8 mouse cellular contexts compared by ENCODE assay signal in the genomic region with DNA sequence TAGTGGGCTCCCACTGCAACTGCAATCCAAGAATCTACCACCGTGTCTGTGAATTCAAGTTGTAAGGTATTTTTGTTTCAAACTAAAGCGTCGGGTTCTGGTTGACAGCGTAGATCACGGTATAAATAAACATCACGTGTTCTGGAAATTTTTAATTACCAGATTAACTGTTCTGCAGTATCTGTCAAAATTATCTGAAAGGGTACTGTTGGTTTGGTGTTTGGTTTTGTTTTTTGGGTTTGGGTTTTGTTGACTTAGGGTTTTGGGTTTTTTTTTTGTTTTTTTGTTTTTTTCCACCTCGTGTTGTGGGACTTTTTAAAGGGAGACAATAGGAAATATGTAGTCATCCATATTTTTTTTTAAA. TPM values are rescaled to one million over a fixed set of nuclear protein-coding genes. Genes with fewer than 3 reads are reported as not detected.
DNase-seq lines count a peak whose midpoint lies in the region; ATAC-seq and TF ChIP-seq lines count a peak whose summit lies in the region.

No protein-coding gene starts in this region.

- H3K27me3 ChIP-seq in kidney, embryonic 16.5 days (ENCODE audit: insufficient read depth, low read length), result no peaks in the 10 kb centered on the region
- no peaks in the 10 kb centered on the region for H3K27me3 ChIP-seq in hindbrain, embryonic 13.5 days
- H3K27me3 ChIP-seq in midbrain, embryonic 13.5 days, result no peaks in the 10 kb centered on the region

- peak overlapping the region; percentile 72 for H3K4me2 ChIP-seq in kidney, embryonic 16.5 days (replicated peaks; ENCODE audit: low read depth, low read length)
- peak overlapping the region; percentile 56 for H3K4me2 ChIP-seq in hindbrain, embryonic 13.5 days
- peak overlapping the region; percentile 67 for H3K4me2 ChIP-seq in midbrain, embryonic 13.5 days (replicated peaks)

- peak overlapping the region; percentile 99 for H3K27ac ChIP-seq in kidney, embryonic 16.5 days (ENCODE audit: low read length)
- no peak overlapping the region for H3K27ac ChIP-seq in bone marrow, adult 2 months (ENCODE audit: control insufficient read depth, insufficient read depth, low read depth, low read length, poor library complexity)
- H3K27ac ChIP-seq in hindbrain, embryonic 13.5 days, result peak overlapping the region; percentile 97
- H3K27ac ChIP-seq in midbrain, embryonic 13.5 days, result peak overlapping the region; percentile 96; the same call in 1 of the 2 replicates

- H3K36me3 ChIP-seq in kidney, embryonic 16.5 days (ENCODE audit: insufficient read depth, low read length), result no peaks in the 10 kb centered on the region
- H3K36me3 ChIP-seq in hindbrain, embryonic 13.5 days, result no peaks in the 10 kb centered on the region
- H3K36me3 ChIP-seq in midbrain, embryonic 13.5 days, result no peaks in the 10 kb centered on the region

- no peaks in the 10 kb centered on the region for H3K9me3 ChIP-seq in kidney, embryonic 16.5 days (ENCODE audit: low read length)
- H3K9me3 ChIP-seq in hindbrain, embryonic 13.5 days, result no peaks in the 10 kb centered on the region
- no peaks in the 10 kb centered on the region for H3K9me3 ChIP-seq in midbrain, embryonic 13.5 days

- H3K4me3 ChIP-seq in kidney, embryonic 16.5 days (ENCODE audit: low read length), result peak overlapping the region; percentile 64
- H3K4me3 ChIP-seq in bone marrow, adult 2 months (replicated peaks; ENCODE audit: control insufficient read depth, low read depth, low read length), result peak overlapping the region; percentile 100
- peak overlapping the region; percentile 91 for H3K4me3 ChIP-seq in hindbrain, embryonic 13.5 days
- H3K4me3 ChIP-seq in midbrain, embryonic 13.5 days (replicated peaks), result peak overlapping the region; percentile 91

- ATAC-seq in kidney, embryonic 16.5 days (ENCODE audit: low FRiP score, low TSS enrichment), result no peak
- no peak for ATAC-seq in hindbrain, embryonic 13.5 days (ENCODE audit: low FRiP score)
- ATAC-seq in midbrain, embryonic 13.5 days, result no peak
- ATAC-seq in inflammation-experienced regulatory T-cells, adult 6 months, result no peak
- no peak for ATAC-seq in activated CD4-positive, CD25-positive, alpha-beta regulatory T cell, adult 4 months

- TF ChIP-seq CTCF in bone marrow, adult 2 months (IDR thresholded peaks at IDR 0.05; ENCODE audit: control insufficient read depth, insufficient read depth, low read length), result no peak

- under 1% methylated on average over 7 of the region's 7 CpGs for WGBS in kidney, embryonic 16.5 days
- under 1% methylated on average over 7 of the region's 7 CpGs for WGBS in bone marrow, adult 2 months
- WGBS in hindbrain, embryonic 13.5 days, result 2% methylated on average over 7 of the region's 7 CpGs
- WGBS in midbrain, embryonic 13.5 days, result under 1% methylated on average over 7 of the region's 7 CpGs

- peak overlapping the region; percentile 97 for H3K9ac ChIP-seq in kidney, embryonic 16.5 days (replicated peaks; ENCODE audit: low read length)
- peak overlapping the region; percentile 94 for H3K9ac ChIP-seq in hindbrain, embryonic 13.5 days
- H3K9ac ChIP-seq in midbrain, embryonic 13.5 days (replicated peaks), result peak overlapping the region; percentile 95

- peaks cover 32% of the 10 kb centered on the region for H3K4me1 ChIP-seq in kidney, embryonic 16.5 days (ENCODE audit: insufficient read depth, low read length)
- peaks cover 6% of the 10 kb centered on the region for H3K4me1 ChIP-seq in bone marrow, adult 2 months (ENCODE audit: control insufficient read depth, insufficient read depth, low read length)
- peaks cover 37% of the 10 kb centered on the region for H3K4me1 ChIP-seq in hindbrain, embryonic 13.5 days (replicated peaks)
- peaks cover 40% of the 10 kb centered on the region for H3K4me1 ChIP-seq in midbrain, embryonic 13.5 days (replicated peaks)

- TF ChIP-seq POLR2A in bone marrow, adult 2 months (IDR thresholded peaks at IDR 0.05; ENCODE audit: borderline replicate concordance, control insufficient read depth, low read depth, low read length), result no peak

- no peak for DNase-seq in kidney, postnatal 10 days
- no peak for DNase-seq in layer of hippocampus, adult 9-10 months (ENCODE audit: low spot score)

RNA-seq across cellular contexts. Expression of gene Pik3ca, which starts 0.7 kb away (rescaled TPM):
- polyA plus RNA-seq in kidney, embryonic 16.5 days (2015; fragmentation: Nextera tagmentation; extraction: Ambion mirVana), result 10.0 and 10.5 TPM in 2 replicates
- polyA plus RNA-seq in bone marrow, adult 2 months (2011; ENCODE audit: insufficient read depth, insufficient read length, low replicate concordance, missing spikeins), result 6.3 and 8.7 TPM in 2 replicates
- polyA plus RNA-seq in hindbrain, embryonic 13.5 days (2015; fragmentation: Nextera tagmentation; extraction: Ambion mirVana), result 14.2 and 14.7 TPM in 2 replicates
- 14.6 TPM in 2 replicates for polyA plus RNA-seq in midbrain, embryonic 13.5 days (2015; fragmentation: Nextera tagmentation; extraction: Ambion mirVana)
- 10 to 100 TPM; 14.7 to 27.5 (median 17.2) TPM for polyA plus RNA-seq in inflammation-experienced regulatory T-cells, adult 6 months (2017; shearing (Covaris generic))
- 10 to 100 TPM; 16.0 to 19.0 TPM for polyA plus RNA-seq in activated CD4-positive, CD25-positive, alpha-beta regulatory T cell, adult 4 months (2017; shearing (Covaris generic))

RNA-seq across cellular contexts. Expression of gene Zmat3, which starts 32.3 kb away (rescaled TPM):
- 3.6 and 4.2 TPM in 2 replicates for polyA plus RNA-seq in kidney, embryonic 16.5 days (2015; fragmentation: Nextera tagmentation; extraction: Ambion mirVana)
- 1.3 and 6.0 TPM in 2 replicates for polyA plus RNA-seq in bone marrow, adult 2 months (2011; ENCODE audit: insufficient read depth, insufficient read length, low replicate concordance, missing spikeins)
- 7.6 and 8.2 TPM in 2 replicates for polyA plus RNA-seq in hindbrain, embryonic 13.5 days (2015; fragmentation: Nextera tagmentation; extraction: Ambion mirVana)
- 7.8 and 9.4 TPM in 2 replicates for polyA plus RNA-seq in midbrain, embryonic 13.5 days (2015; fragmentation: Nextera tagmentation; extraction: Ambion mirVana)
- 1 to 10 TPM; 4.7 to 9.1 (median 5.8) TPM for polyA plus RNA-seq in inflammation-experienced regulatory T-cells, adult 6 months (2017; shearing (Covaris generic))
- polyA plus RNA-seq in activated CD4-positive, CD25-positive, alpha-beta regulatory T cell, adult 4 months (2017; shearing (Covaris generic)), result 1 to 10 TPM; 5.6 to 7.7 TPM
